Mouse (Mus musculus) brain, embryonic 14.5 days (tissue): ENCODE measurements around the gene Usp37.

ENCODE experiments used
- CTCF ChIP-seq: fragments of 200-500 bp; IDR thresholded peaks from 2 replicates; pipeline ENCODE4 v1.5.1; 2012; ENCODE audit warnings: inconsistent platforms, mild to moderate bottlenecking, moderate library complexity, borderline replicate concordance; ENCODE audit not compliant: insufficient read depth, insufficient read length; ENCODE audit errors: extremely low read depth
- POLR2A ChIP-seq: fragments of 200-500 bp; IDR thresholded peaks from 2 replicates; pipeline ENCODE4 v1.6.1; 2012; ENCODE audit warnings: mild to moderate bottlenecking, inconsistent platforms, borderline replicate concordance; ENCODE audit not compliant: poor library complexity, insufficient read depth, insufficient read length, severe bottlenecking; ENCODE audit errors: extremely low read depth

- TF ChIP-seq POLR2A, result peak; percentile 51; the same call in 1 of the 2 replicates
- TF ChIP-seq CTCF, result no peak
Observed at GRCm38 (mm10) chr1:74505721-74506464, 38.2 kb downstream of the Usp37 start, which contains the start of gene Cnot9.
